In the genomic region with DNA sequence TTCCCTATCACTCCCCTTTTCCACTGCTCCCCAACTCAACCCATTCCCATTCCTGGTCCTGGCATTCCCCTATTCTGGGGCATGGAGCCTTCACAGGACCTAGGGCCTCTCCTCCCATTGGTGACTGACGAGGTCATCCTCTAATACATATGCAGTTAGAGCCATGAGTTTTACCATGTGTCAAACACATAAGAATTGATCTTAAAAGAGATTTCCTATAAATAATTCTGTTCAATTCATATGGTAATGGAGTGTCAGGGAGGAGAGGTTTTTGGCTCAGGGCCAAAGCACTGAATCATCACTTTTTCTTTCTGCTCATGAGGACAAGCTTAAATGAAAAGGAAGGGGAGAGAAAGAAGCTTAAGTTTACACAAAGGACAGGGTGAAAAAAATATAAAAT, we compare ENCODE assay signal across 13 mouse cellular contexts. TPM values are rescaled to one million over a fixed set of nuclear protein-coding genes. Genes with fewer than 3 reads are reported as not detected.
DNase-seq lines count a peak whose midpoint lies in the region; ATAC-seq lines count a peak whose summit lies in the region.
"Had no signal": no experiment of that assay in that cellular context is flagged by ENCODE, and none has a peak within 500 bp of the region (broad histone marks: within the 10 kb centered on the region; RNA-seq: fewer than 3 reads in every experiment).

No protein-coding gene starts in this region.

- H3K9ac ChIP-seq in forebrain, embryonic 13.5 days: no peak overlapping the region
- H3K9ac ChIP-seq in neural tube, embryonic 13.5 days: no peak overlapping the region
- H3K9ac ChIP-seq: embryonic facial prominence, embryonic 12.5 days; kidney, embryonic 15.5 days had no signal

- 0 out of 2 replicates have a peak, but pooled peaks cover 3% of the 10 kb centered on the region for H3K36me3 ChIP-seq in forebrain, embryonic 13.5 days (ENCODE audit: poor library complexity, severe bottlenecking)
- no peaks in the 10 kb centered on the region for H3K36me3 ChIP-seq in neural tube, embryonic 13.5 days
- H3K36me3 ChIP-seq: embryonic facial prominence, embryonic 12.5 days; kidney, embryonic 15.5 days had no signal

- H3K4me1 ChIP-seq in forebrain, embryonic 13.5 days: peaks cover 10% of the 10 kb centered on the region
- H3K4me1 ChIP-seq in neural tube, embryonic 13.5 days (replicated peaks): peaks cover 10% of the 10 kb centered on the region
- H3K4me1 ChIP-seq: embryonic facial prominence, embryonic 12.5 days; kidney, embryonic 15.5 days had no signal

- DNase-seq in cerebellum, postnatal 36 days: peak; percentile 27 to 37
- DNase-seq in cerebellum, adult 11-12 months: no peak
- DNase-seq in retina, postnatal 1 day: peak; percentile 38
- no peak for DNase-seq in retina, embryonic 14.5 days (ENCODE audit: low spot score)
- DNase-seq in lung, adult 18-20 months: no peak
- no peak for DNase-seq in gastrocnemius, adult 8-10 months (ENCODE audit: low spot score in 2 of 2)
- DNase-seq: gastrocnemius, postnatal 10 days; heart, postnatal 36 days had no signal

- no peaks in the 10 kb centered on the region for H3K27me3 ChIP-seq in forebrain, embryonic 13.5 days
- no peaks in the 10 kb centered on the region for H3K27me3 ChIP-seq in neural tube, embryonic 13.5 days
- H3K27me3 ChIP-seq: CH12.LX; embryonic facial prominence, embryonic 12.5 days; kidney, embryonic 15.5 days had no signal

- peak; percentile 83 for ATAC-seq in forebrain, embryonic 13.5 days
- peak; percentile 23; the same call in 1 of the 2 replicates for ATAC-seq in neural tube, embryonic 13.5 days (ENCODE audit: low read depth)

- 0 out of 2 replicates have a peak overlapping the region, but pooled peaks have one; percentile 51 for H3K27ac ChIP-seq in forebrain, embryonic 13.5 days
- H3K27ac ChIP-seq in neural tube, embryonic 13.5 days (replicated peaks): no peak overlapping the region
- H3K27ac ChIP-seq: embryonic facial prominence, embryonic 12.5 days; kidney, embryonic 15.5 days had no signal

- H3K9me3 ChIP-seq in forebrain, embryonic 13.5 days (replicated peaks): no peaks in the 10 kb centered on the region
- no peaks in the 10 kb centered on the region for H3K9me3 ChIP-seq in neural tube, embryonic 13.5 days
- H3K9me3 ChIP-seq: embryonic facial prominence, embryonic 12.5 days; kidney, embryonic 15.5 days had no signal

- no peak overlapping the region for H3K4me3 ChIP-seq in forebrain, embryonic 13.5 days
- H3K4me3 ChIP-seq in neural tube, embryonic 13.5 days: no peak overlapping the region
- H3K4me3 ChIP-seq: embryonic facial prominence, embryonic 12.5 days; kidney, embryonic 15.5 days had no signal

- no peak overlapping the region; the same call in 1 of the 2 replicates for H3K4me2 ChIP-seq in forebrain, embryonic 13.5 days
- H3K4me2 ChIP-seq in neural tube, embryonic 13.5 days: no peak overlapping the region
- H3K4me2 ChIP-seq: embryonic facial prominence, embryonic 12.5 days; kidney, embryonic 15.5 days had no signal

- 8% methylated on average over 1 of the region's 1 CpGs for WGBS in forebrain, embryonic 13.5 days
- WGBS in neural tube, embryonic 13.5 days: 31% methylated on average over 1 of the region's 1 CpGs

RNA-seq across cellular contexts. Expression of a gene that starts 7.4 kb away (rescaled TPM):
- polyA plus RNA-seq in forebrain, embryonic 13.5 days (2015; fragmentation: Nextera tagmentation; extraction: Ambion mirVana): 26.9 and 28.1 TPM in 2 replicates
- 20.7 and 21.2 TPM in 2 replicates for polyA plus RNA-seq in neural tube, embryonic 13.5 days (2015; fragmentation: Nextera tagmentation; extraction: Ambion mirVana)
- total RNA-seq in gastrocnemius, adult 8-10 months (2022): 100 to 1,000 TPM in 3 of 4 experiments, 10 to 100 TPM in 1; 90.8 to 132 (median 107) TPM

RNA-seq across cellular contexts. Expression of a gene that starts 10.6 kb away (rescaled TPM):
- 2.9 and 3.0 TPM in 2 replicates for polyA plus RNA-seq in forebrain, embryonic 13.5 days (2015; fragmentation: Nextera tagmentation; extraction: Ambion mirVana)
- 5.1 and 5.8 TPM in 2 replicates for polyA plus RNA-seq in neural tube, embryonic 13.5 days (2015; fragmentation: Nextera tagmentation; extraction: Ambion mirVana)
- total RNA-seq in gastrocnemius, adult 8-10 months (2022): 1 to 10 TPM in 3 of 4 experiments, under 1 TPM in 1; 0.63 to 2.2 (median 2.1) TPM
- total RNA-seq: CH12.LX had no signal

Comparison
In these comparisons a context has a peak if more than half of its experiments do, and no peak if none do; other contexts are left out.
1. DNase-seq: peak in cerebellum, postnatal 36 days (2 of 2) and retina, postnatal 1 day (single experiment); none in cerebellum, adult 11-12 months (single experiment), retina, embryonic 14.5 days (single experiment), lung, adult 18-20 months (0 of 2) and gastrocnemius, adult 8-10 months (0 of 2).